Mouse (Mus musculus) telencephalon, adult 2 months (tissue): Measurements from ENCODE around the gene Reps2.

Experiments used
- DNase-seq: peaks from one replicate; pipeline ENCODE4 v3.0.0-alpha.2; 2011; ENCODE audit warnings: low read depth, low spot score

Gene Reps2

DNA sequence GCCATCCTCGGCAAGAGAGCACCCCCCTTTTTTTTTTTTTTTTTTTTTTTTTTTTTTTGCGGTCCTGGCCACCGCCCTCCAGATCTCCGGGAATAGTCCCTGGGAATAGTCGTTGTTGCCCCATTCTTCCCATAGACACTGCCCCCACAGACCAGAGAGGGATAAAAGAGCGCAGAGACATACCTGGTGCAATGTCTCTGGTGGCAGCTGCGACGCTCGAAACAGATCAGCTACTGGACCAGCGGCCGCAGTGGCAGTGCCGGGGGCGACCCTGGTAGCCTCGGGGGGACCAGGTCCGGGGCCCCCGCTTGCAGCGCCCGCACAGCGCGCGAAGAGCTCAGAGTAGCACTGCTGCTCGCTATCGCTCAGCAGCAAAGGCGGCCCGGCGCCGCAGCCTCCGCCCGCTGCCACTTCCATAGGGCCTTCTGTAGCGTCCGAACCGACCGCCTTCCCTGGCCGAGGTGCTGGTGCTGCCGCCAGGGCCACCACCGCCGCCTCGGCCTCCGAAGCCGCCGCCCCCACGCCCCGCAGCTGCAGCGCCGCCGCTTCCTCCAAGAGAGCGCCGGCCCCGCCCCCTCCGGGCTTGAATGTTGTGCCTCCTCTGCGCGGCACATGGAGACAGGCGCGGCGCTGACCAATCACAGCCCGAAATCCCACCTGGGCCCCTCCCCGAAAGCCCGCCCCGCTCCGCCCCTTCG lies at the start of gene Reps2:
Reps2 (minus strand) TSS at position 559 of the 698 bp plus-strand sequence.
- no peak for DNase-seq

- no peak for DNase-seq
These were observed 47.8 kb upstream of the Reps2 start for GRCm38 (mm10) chrX:162691272-162691671.

- DNase-seq, result no peak
These were observed 41.9 kb upstream of the Reps2 start for GRCm38 (mm10) chrX:162685394-162685793.

DNA sequence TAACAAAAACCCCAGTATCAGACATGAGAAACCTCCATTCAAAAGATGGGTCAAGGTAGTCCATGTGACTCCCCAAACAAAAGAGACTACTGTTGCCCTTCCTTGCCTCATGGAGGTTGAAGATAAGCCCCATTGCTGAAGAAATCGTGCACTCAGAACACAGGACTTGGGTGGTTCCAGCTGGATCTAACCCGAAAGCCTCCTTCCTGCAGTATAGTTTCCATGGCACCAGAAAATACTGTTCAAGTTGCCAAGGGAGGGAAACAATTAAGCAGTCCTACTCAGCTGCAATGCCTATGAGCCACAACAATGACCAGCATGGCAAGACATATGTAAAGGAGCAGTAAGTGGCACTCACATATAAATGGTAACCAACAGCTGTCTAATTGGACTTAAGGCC lies 36.1 kb upstream of the Reps2 start:
- DNase-seq, result no peak

DNA sequence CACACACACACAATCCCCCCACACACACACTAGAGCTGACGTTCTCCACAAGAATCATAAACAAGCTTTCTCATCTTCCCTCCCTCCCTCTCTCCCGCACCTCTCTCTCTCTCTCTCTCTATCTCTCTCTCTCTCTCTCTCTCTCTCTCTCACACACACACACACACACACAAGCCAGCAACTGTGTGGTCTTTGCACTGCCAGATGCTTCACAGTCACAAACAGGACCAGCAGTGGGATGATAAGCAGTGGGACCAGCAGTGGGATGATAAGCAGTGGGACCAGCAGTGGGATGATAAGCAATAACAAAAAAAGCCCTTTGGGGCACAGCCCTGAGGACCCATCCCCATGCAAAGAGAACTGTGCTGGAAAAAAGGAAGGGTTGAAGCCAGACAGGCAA lies 35.4 kb upstream of the Reps2 start:
- no peak for DNase-seq

DNA sequence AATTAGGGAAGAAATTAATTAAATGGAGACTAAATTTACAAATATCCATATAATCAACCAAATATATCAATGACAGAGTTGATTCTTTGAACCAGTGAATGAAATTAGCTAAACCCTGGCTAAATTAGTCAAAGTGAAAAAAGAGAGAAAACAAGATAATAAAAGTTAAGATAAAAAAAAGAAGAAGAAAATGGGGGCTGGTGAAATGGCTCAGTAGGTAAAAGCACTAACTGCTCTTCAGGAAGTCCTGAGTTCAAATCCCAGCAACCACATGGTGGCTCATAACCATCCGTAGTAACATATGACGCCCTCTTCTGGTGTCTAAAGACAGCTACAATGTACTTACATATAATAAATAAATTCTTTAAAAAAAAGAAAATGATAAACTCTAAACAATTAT lies 22.7 kb upstream of the Reps2 start:
- DNase-seq, result no peak

DNA sequence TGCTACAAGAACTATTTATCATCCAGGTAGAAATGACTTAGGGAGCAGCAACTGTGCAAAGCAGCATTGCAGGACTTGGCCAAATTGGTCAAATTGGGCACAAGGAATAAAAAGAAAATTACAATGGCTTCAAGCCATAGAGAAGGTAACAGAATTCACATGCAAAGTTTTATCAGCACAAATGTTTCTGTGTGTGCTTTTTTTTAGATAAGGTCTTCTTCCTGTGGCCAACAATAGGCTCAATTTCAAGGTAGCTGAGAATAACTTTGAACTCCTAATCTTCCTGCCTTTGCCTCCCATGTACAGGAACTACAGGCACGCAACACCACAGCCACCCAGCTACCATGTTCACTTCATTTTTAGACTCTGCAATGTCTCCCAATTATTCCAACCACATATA lies 16.7 kb upstream of the Reps2 start:
- DNase-seq, result no peak

- no peak for DNase-seq
These were observed 10.1 kb upstream of the Reps2 start for GRCm38 (mm10) chrX:162653518-162653917.

- DNase-seq, result no peak
These were observed 9.0 kb upstream of the Reps2 start for GRCm38 (mm10) chrX:162652445-162652844.

- no peak for DNase-seq
These were observed 7.7 kb upstream of the Reps2 start for GRCm38 (mm10) chrX:162651125-162651524.

DNA sequence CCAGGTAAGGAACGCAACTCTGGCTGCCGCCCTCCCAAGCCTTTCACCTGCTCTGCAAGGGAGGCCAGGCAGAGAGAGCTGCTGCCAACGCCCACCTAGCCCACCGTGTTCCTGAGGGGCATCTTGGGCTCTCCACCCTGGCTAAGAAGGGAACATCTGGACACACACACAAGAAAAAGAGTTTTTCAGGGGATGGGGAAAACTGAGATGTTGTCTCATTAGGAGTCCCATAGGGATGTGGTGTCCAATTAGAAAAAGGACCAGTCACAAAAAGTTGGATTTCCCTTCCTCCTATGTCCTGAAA lies 292 bp upstream of the Reps2 start:
- DNase-seq, result no peak

DNA sequence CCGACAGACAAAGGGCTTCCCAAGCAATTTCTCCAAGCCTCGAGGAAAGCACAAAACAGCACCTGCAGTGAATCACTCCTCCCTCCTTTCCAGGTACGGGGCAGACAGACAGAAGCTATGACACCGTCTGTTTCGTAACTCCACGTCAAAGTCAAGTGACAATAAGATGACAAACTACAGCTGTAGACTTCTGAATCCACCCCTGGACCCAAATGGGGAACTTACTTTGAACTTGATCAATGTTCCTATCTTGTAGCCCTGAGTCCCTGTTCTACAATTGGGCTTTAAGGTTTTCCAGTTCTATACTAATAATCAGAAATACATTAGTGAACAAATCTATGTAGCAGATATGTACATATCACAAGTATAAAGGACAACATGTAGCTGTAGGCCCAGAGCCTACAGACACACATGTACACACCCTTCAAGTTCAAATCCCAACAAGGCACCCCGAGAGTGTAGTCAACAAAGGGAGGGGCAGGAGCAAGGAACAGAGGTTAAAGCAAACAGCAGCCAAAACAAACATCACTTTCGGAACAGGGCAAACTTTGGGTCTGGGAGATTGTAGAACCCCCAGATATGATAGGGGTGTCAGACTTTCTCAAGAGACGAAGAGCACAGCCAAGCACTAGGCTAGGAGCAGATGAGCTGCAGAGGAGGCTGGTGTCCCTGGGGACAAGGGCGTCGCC lies 903 bp downstream of the Reps2 start:
- no peak for DNase-seq

GRCm38 (mm10) chrX:162641764-162642163 lies 1.7 kb downstream of the Reps2 start:
- no peak for DNase-seq

DNA sequence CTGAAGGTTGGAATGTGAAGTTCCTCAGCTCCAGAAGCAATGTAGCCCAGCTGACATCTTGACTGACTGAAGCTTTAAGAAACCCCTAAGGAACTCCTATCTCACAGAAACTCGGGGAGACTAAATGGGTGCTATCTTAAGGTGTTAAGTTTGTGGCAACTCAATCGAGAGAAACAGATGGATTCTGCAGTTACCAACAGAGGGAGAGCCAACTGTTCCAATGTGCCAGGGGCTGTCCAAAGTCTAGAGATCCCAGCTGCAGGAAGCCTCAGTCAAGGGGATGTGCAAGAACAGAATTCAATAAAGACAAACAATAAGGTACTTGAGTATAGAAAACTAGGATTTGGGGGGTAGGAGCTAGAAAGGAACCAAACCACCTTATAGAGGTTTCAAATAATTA lies 8.3 kb downstream of the Reps2 start:
- no peak for DNase-seq

DNA sequence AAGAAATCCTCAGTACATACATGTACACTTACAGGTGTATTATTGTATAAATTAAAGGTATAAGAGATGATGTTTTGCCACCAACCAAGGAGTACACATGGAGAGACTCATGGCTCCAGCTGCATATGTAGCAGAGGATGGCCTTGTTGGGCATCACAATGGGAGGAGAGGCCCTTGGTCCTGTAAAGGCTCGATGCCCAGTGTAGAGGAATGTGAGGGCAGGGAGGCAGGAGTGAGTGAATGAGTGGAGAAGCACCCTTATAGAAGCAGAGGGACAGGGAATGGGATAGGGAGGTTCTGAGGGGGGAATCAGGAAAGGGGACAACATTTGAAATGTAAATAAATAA lies 21.4 kb downstream of the Reps2 start:
- DNase-seq, result no peak

GRCm38 (mm10) chrX:162621194-162622090 lies 22.0 kb downstream of the Reps2 start:
- DNase-seq, result peak; percentile 50

GRCm38 (mm10) chrX:162619705-162620104 lies 23.7 kb downstream of the Reps2 start:
- no peak for DNase-seq

DNA sequence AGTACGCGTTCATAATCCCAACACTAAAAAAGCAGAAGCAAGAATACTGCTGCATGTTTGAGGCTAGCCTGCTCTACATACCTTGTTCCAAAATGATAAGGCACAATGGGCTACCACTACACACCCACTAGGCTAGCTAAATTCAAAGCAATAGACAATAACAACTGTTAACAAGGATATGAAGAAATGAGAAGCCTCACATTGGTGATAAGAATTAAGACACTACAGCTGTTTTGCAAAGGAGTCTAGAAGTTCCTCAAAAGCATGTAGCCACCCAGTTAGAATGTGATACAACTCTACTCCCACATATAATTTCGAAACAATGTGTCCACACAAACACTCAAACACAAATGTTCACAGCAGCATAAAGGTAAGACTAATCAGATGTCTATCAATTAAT lies 24.9 kb downstream of the Reps2 start:
- no peak for DNase-seq

GRCm38 (mm10) chrX:162606113-162606512 lies 37.3 kb downstream of the Reps2 start:
- no peak for DNase-seq

DNA sequence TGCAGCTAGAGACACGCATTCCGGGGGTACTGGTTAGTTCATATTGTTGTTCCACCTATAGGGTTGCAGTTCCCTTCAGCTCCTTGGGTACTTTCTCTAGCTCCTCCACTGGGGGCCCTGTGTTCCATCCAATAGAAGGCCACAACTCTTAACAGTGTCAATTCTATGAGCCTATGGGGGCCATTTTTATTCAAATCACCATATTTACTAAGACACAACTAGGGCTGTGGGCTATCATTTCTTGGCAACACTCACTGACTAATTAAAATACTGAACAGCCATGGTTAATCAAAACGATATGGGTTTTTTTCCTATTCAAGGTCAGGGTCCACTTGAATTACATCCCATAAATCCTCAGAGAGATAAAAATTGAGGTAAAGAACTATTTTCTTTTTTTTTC lies 43.8 kb downstream of the Reps2 start:
- DNase-seq, result no peak

DNA sequence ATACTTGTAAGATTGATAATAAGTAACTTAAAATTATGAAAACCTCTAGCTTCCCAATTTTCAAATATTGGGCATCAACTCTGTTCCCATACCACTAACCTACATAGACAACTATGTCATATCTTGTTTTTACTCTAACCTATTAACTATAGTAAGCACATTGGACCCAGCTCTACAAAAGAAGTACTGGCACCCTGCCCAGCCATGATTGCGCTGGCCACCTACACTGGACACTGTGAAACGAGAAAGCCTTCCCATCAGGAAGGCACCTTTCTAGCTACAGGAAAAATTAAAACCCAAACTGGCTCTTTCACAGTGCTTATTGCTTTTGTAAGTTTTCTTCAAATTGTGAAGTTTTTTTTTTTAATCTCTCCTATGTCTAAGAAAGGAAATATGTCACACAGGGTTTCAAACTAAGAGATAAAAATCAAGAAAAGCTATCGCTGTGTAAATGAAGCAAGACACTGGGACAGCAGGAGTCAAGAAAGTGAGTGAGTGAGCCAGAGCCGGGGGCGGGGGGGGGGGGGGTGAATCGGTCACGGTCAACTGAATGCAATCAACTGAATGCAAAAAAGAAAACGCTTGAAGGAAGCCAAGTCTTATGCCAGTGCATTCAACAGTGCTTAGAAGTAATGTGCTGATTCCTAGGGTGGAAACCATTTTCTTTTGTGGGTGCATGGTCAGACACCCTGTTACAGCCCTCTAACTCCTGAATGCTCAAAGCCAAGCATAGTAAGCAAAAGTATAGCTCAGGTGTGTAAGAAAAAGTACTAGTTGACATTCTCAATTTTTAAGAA lies 52.2 kb downstream of the Reps2 start:
- DNase-seq, result no peak
